Mouse (Mus musculus) left cerebral cortex, adult 18-20 months (tissue): ENCODE measurements around the gene Traf3. TPM values are rescaled to one million over a fixed set of nuclear protein-coding genes. Genes with fewer than 3 reads are reported as not detected.

ENCODE experiments used
- DNase-seq, 2 experiments: peaks; one replicate each; pipeline ENCODE4 v3.0.0; 2021 to 2022; ENCODE audit warnings: low spot score in 2 of 2, mixed read lengths in 1 of 2
- total RNA-seq, 2 experiments: library from RNA; stranded (reverse); gene quantifications; 2 replicates each; pipeline ENCODE4 v1.2.3; 2021

Traf3 gene
- total RNA-seq, 2 experiments from 2014 or later = 32.3 to 42.4 TPM

DNA sequence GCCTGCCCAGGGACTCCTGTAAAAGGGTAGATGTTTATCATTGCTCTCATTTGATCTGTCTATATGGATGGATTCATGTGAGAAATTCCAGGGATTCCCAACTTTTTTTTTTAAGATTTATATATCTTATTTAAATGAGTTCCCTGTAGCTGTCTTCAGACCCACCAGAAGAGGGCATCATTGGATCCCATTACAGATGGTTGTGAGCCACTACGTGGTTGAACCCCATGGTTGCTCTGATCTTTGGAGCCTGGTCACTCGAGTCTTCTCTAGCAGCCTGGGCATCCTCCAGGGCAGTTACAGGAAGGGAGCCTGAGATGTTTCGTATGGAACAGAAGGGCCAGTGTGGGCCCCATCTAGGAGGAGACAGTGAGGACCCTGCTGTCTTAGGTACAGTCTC is 82.9 kb downstream of the Traf3 start:
- no peak for DNase-seq

GRCm38 (mm10) chr12:111250116-111250515 is 83.9 kb downstream of the Traf3 start:
- peak; percentile 37 to 51 for DNase-seq

- no peak for DNase-seq
These were observed 85.1 kb downstream of the Traf3 start for GRCm38 (mm10) chr12:111251227-111251626.

- no peak for DNase-seq
These were observed 97.5 kb downstream of the Traf3 start for GRCm38 (mm10) chr12:111263650-111264049.

- no peak for DNase-seq
These were observed 99.0 kb downstream of the Traf3 start for GRCm38 (mm10) chr12:111265212-111265611.

DNA sequence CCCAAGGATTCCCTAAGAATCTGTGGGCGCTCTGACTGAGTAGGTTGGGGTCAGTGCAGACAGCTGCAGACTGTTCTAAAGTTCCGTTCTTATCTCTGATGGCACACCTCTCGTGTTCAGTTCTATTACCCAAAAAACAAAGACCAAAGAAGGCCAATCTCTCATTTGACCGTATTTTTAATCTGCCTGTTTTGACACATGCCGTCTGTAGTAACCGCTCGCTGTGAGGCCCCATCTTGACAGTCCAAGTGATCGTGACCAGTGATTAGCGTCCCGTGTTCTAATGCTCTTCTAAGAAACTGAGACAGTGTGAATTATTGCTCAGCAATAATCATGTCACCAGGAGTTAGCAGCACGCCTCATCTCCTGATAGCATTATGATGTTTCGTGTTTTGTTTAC is 100.4 kb downstream of the Traf3 start:
- DNase-seq = no peak

GRCm38 (mm10) chr12:111267673-111268325 is 101.6 kb downstream of the Traf3 start:
- no peak for DNase-seq

DNA sequence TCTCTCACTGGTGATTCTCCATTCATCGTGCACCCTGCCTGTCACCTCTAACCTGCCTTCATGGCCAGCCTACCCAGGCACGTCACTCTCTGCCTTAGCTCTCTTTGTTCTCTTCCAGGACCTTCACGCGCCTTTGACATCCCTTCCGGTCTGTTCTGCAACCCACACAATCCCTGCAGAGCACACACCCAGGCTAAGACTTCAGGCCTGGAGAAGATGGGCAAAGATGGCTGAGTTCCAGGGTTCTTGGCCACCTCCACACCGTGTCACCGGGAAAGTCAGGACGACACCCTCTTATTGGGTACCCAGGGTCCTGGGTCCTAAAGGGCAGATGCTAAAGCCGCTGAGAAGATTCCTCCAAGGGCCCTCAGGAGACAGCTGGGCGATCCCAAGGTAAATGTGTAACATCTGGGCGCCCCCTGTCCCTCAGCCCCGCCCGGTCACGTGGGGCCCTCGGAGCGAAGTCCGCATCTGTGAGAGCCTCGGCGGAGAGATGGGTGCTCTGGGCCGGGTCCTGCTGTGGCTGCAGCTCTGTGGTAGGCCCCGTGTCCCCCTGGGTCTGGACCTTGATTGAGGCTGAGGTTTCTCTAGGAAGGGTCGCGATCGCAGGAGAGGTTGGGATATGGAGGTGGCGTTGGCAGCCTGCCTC is 104.6 kb downstream of the Traf3 start, which contains the start of gene Amn:
Gene Amn, plus strand, starts transcription at position 467 of the 649 bp plus-strand sequence.
- DNase-seq = no peak

- DNase-seq = no peak
These were observed 105.2 kb downstream of the Traf3 start for GRCm38 (mm10) chr12:111271406-111271805.

GRCm38 (mm10) chr12:111271966-111272365 is 105.8 kb downstream of the Traf3 start:
- no peak for DNase-seq

- peak; percentile 84 to 86 for DNase-seq
These were observed 106.2 kb downstream of the Traf3 start for GRCm38 (mm10) chr12:111272420-111272819.

- no peak for DNase-seq
These were observed 107.8 kb downstream of the Traf3 start for GRCm38 (mm10) chr12:111274006-111274405.

- no peak for DNase-seq
These were observed 108.4 kb downstream of the Traf3 start for GRCm38 (mm10) chr12:111274447-111275149.

- peak in 1 of 2 experiments; percentile 1 for DNase-seq
These were observed 109.1 kb downstream of the Traf3 start for GRCm38 (mm10) chr12:111275150-111275841.

DNA sequence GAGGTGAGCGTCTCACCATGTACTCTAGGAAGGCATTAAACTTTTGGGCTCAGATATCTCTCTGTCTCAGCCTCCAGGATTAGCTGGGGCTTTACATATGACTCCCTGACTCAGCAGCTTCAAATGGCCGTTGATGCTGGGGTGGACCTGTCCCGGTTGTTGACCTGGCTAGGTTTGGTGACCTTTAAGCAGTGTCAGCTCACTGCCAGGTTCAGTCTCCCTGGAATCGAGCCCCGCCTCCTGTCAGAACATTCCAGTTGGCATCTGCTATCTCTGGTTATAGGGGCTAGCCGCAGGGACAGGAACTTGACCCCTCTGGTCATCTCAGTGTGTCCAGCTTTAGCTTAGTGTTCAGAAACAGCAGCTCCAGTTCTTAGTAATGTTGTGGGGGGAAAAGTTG is 110.2 kb downstream of the Traf3 start:
- no peak for DNase-seq

DNA sequence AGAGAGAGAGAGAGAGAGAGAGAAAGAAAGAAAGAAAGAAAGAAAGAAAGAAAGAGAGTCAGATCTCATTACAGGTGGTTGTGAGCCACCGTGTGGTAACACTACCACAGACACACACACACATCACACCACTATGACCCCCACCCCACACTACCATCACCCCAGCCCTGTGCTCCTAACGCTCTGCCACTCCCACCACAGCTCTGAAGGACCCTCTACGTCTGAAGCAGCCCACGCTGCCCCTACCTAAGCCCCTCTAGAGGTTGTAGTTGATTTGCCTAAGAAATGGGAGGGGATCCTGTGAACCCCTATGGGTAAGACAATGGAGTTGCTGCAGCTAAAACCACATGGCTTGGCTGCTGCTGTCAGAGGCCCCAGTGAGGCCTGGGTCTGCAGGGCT is 117.4 kb downstream of the Traf3 start:
- DNase-seq = no peak

DNA sequence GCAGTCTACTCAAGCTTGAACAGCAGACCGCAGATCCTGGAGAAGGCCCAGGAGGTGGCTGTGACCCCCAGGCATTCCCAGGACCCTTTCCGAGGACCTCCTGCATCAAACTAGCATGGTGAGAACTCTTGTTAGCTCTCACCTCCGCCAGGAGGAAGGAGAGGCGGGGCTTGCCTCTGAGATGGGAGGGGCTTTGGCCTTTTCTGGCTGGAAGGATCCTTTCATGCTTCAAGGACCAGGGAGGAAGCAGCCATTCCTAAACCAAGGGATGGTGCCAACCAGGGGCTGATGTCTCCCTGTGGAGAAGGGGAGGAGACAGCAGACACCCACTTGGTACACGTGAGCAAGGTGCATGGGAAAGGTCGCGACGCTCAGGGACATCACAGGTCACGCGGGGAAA is 118.4 kb downstream of the Traf3 start:
- DNase-seq = no peak

GRCm38 (mm10) chr12:111293025-111293424 is 126.9 kb downstream of the Traf3 start:
- no peak for DNase-seq

DNA sequence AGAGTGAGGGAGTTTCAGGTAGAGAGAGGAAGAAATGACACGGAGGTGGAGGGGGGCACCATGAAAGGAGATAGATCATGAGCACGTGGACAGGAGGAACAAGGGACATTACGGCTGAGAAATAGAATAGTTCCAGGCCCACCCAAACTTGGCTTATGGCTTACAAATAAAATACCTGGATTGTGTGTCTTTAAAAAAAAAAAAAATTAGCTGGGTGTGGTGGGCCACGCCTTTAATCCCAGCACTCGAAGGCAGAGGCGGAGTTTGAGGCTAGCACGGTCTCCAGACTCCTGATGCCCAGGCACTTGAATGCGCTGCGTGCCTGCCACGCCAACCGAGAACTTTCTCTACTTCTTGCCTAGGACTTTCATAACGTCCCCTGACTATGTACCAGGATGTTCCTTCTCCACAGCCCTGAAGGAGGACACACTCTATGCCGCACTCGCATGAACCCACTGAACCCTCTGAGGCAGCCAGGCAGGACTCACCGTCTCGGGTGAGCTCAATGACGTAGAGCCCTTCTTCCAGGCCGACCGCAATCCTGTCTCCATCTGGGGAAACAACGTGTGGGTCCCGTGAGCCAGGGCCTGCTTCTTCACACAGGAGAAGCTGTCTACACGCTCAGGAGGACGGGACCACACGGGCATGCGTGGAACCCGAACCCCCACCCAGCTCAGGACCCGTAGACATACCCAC is 135.3 kb downstream of the Traf3 start:
- no peak for DNase-seq

GRCm38 (mm10) chr12:111302018-111302345 is 135.8 kb downstream of the Traf3 start:
- DNase-seq = no peak

DNA sequence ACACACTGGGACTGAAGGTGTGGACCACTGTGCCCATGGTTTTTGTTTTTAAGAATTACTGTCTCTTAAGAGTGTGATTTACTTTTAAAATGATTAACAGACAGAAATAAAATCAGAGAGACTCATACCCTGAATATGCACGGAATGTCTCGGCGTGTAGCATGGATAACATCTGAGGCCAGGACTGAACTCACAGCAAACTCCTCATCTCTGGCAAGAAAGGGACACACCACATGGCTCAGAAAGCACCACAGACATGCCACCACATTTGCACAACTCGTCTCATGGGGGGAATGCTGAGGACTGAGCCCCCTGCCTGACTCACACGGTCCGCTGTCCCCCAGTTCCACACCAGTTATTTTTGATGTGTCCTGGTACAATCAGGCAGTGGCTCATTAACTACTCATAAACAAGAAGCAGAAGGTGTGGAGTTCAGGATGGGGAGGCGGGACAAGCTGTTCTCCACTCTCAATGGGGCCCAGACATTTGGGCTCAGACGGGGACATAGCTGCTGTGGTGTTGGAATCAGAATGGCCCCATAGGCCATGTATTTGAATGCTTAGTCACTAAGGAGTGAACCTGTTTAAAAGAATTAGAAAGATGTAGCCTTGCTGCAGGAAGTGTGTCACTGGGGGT is 137.7 kb downstream of the Traf3 start:
- DNase-seq = no peak
